ENCODE assay signal across 8 mouse cellular contexts in the genomic region with DNA sequence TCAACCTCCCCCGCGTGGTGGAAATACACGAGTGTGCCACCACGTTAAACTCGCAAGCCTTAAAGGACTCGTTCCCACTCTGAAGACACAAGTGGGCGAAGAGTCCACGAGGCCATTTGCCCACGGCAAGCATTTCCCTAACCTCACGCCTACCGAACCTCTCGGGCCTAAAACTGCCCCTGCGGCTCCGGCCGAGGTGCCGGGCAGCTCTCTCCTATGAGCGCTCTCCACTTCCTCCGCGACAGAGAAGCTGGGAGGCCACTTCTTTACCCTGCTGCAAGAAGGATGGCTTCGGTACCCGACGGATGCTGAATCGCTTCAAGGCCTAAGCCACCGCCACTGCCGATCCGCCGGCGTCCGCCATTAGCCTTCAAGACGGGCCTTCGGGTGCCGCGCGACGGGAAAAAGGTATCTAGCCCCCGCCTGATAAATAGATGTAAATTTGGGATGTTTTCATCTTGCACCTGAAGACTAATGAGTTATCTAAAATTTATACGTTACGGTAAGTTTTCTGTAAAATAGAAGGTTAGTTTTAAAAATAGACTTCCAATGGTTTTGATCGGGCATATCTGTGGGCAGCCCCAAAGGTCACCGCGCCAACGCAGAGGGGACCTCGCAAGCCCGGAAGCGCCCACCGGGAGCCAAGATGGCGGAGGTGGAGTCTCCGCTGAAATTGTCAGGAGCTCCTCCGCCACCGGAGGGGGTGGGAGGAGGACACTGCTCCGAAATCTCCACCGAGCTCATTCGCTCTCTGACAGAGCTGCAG. TPM values are rescaled to one million over a fixed set of nuclear protein-coding genes. Genes with fewer than 3 reads are reported as not detected.
DNase-seq lines count a peak whose midpoint lies in the region; ATAC-seq lines count a peak whose summit lies in the region.

A gene (plus strand): TSS at position 196 of the 766 bp plus-strand sequence.
A gene (minus strand): TSS at position 383 of the 766 bp plus-strand sequence.

- H3K4me3 ChIP-seq in megakaryocyte, embryonic 14.5 days (replicated peaks) = peak within 1 kb of the TSS; percentile 99

- DNase-seq in ZHBTc4 (ENCODE audit: low read depth, low spot score) = peak; percentile 92
- peak; percentile 72 to 78 for DNase-seq in gastrocnemius, adult 8-10 months (ENCODE audit: low spot score in 2 of 2)
- DNase-seq in hindlimb bud, embryonic 11.5 days (ENCODE audit: extremely low spot score, low read depth, low spot score) = peak; percentile 94
- DNase-seq in left cerebral cortex, adult 8-10 months (ENCODE audit: low spot score in 2 of 2) = peak; percentile 72 to 75
- DNase-seq in right cerebral cortex, postnatal 10 days (ENCODE audit: low spot score in 2 of 2) = peak; percentile 87 to 89
- DNase-seq in urinary bladder, postnatal 25 days (ENCODE audit: low spot score) = peak; percentile 82

- H3K27me3 ChIP-seq in megakaryocyte, embryonic 14.5 days (replicated peaks) = no peaks in the 10 kb centered on the region

- peaks cover 64% of the 10 kb centered on the region for H3K36me3 ChIP-seq in megakaryocyte, embryonic 14.5 days (replicated peaks; ENCODE audit: low read length)

- ATAC-seq in common myeloid progenitor, adult 5-6 weeks (replicated peaks; ENCODE audit: low read depth, poor library complexity, severe bottlenecking) = peak; percentile 95

- H3K9me3 ChIP-seq in megakaryocyte, embryonic 14.5 days = no peaks in the 10 kb centered on the region

- peaks cover 44% of the 10 kb centered on the region for H3K4me1 ChIP-seq in megakaryocyte, embryonic 14.5 days

RNA-seq across cellular contexts. Expression of the first gene that starts in this region (rescaled TPM):
- total RNA-seq in common myeloid progenitor, adult 5-6 weeks (2017) = 21.7 and 28.4 TPM in 2 replicates
- 10 to 100 TPM; 61.0 to 68.2 (median 64.3) TPM for total RNA-seq in gastrocnemius, adult 8-10 months (2022)
- total RNA-seq in left cerebral cortex, adult 8-10 months (2022) = 10 to 100 TPM; 50.2 to 56.8 (median 54.5) TPM
- polyA plus RNA-seq in megakaryocyte, embryonic 14.5 days (2012; ENCODE audit: insufficient read depth, low replicate concordance) = 0.61 and 14.0 TPM in 2 replicates

RNA-seq across cellular contexts. Expression of the second gene that starts in this region (rescaled TPM):
- 201 and 202 TPM in 2 replicates for total RNA-seq in common myeloid progenitor, adult 5-6 weeks (2017)
- total RNA-seq in gastrocnemius, adult 8-10 months (2022) = 10 to 100 TPM; 14.1 to 19.3 (median 14.3) TPM
- total RNA-seq in left cerebral cortex, adult 8-10 months (2022) = 10 to 100 TPM; 58.6 to 66.2 (median 60.5) TPM
- 3.4 TPM in 1 of 2 replicates, not detected in the other for polyA plus RNA-seq in megakaryocyte, embryonic 14.5 days (2012; ENCODE audit: insufficient read depth, low replicate concordance)

Comparison
In these comparisons a context has a peak if more than half of its experiments do, and no peak if none do; other contexts are left out.
1. Peak in every context shown above with its lines: DNase-seq, ATAC-seq and H3K4me3 ChIP-seq.